Comparison of ENCODE assay signal across 10 mouse cellular contexts in genomic region chr8:79529556-79529955, GRCm38 (mm10).
DNase-seq lines count a peak whose midpoint lies in the region; ATAC-seq and TF ChIP-seq lines count a peak whose summit lies in the region.
"Had no signal": no experiment of that assay in that cellular context is flagged by ENCODE, and none has a peak within 500 bp of the region (broad histone marks: within the 10 kb centered on the region; RNA-seq: fewer than 3 reads in every experiment).

No protein-coding gene starts in this region.

- no peak for TF ChIP-seq POLR2A in kidney, adult 2 months (IDR thresholded peaks at IDR 0.05; ENCODE audit: low read depth, low read length)

- H3ac ChIP-seq in C2C12 (ENCODE audit: control insufficient read depth, insufficient read length, low read depth): no peak overlapping the region

- peak; percentile 38; the same call in 1 of the 2 replicates for TF ChIP-seq CTCF in kidney, adult 2 months (conservative IDR thresholded peaks at IDR 0.05; ENCODE audit: insufficient read depth, insufficient read length, low read depth, low read length)
- peak; percentile 39 for TF ChIP-seq CTCF in C2C12 (IDR thresholded peaks at IDR 0.05; ENCODE audit: control insufficient read depth, insufficient read depth, insufficient read length)
- TF ChIP-seq CTCF in liver, embryonic 14.5 days (IDR thresholded peaks at IDR 0.05; ENCODE audit: low read depth): peak; percentile 70

- H3K36me3 ChIP-seq in kidney, adult 2 months (ENCODE audit: control insufficient read depth, insufficient read depth, low read length): no peaks in the 10 kb centered on the region
- no peaks in the 10 kb centered on the region for H3K36me3 ChIP-seq in C2C12 (ENCODE audit: control insufficient read depth, insufficient read depth)
- H3K36me3 ChIP-seq in liver, embryonic 14.5 days (replicated peaks; ENCODE audit: control insufficient read depth, insufficient read depth, low read depth): no peaks in the 10 kb centered on the region
- no peaks in the 10 kb centered on the region for H3K36me3 ChIP-seq in hindbrain, embryonic 12.5 days
- no peaks in the 10 kb centered on the region for H3K36me3 ChIP-seq in forebrain, embryonic 11.5 days (ENCODE audit: control insufficient read depth, insufficient read depth, low read length)
- H3K36me3 ChIP-seq: embryonic facial prominence, embryonic 15.5 days; neural tube, embryonic 13.5 days had no signal

- H3K4me3 ChIP-seq in kidney, adult 2 months (ENCODE audit: insufficient read depth, low read depth, low read length): no peak overlapping the region
- H3K4me3 ChIP-seq in C2C12 (ENCODE audit: insufficient read depth, poor library complexity, severe bottlenecking): no peak overlapping the region
- H3K4me3 ChIP-seq in liver, embryonic 14.5 days (ENCODE audit: insufficient read depth in 1 of 2, low read depth in 2 of 2, low read length in 2 of 2): no peak overlapping the region
- no peak overlapping the region for H3K4me3 ChIP-seq in hindbrain, embryonic 12.5 days
- H3K4me3 ChIP-seq in forebrain, embryonic 11.5 days (ENCODE audit: low read depth, low read length): no peak overlapping the region
- H3K4me3 ChIP-seq: embryonic facial prominence, embryonic 15.5 days; neural tube, embryonic 13.5 days had no signal

- no peaks in the 10 kb centered on the region for H3K27me3 ChIP-seq in kidney, adult 2 months (replicated peaks; ENCODE audit: control insufficient read depth, insufficient read depth, low read length)
- no peaks in the 10 kb centered on the region for H3K27me3 ChIP-seq in C2C12 (ENCODE audit: control insufficient read depth, insufficient read depth, insufficient read length)
- H3K27me3 ChIP-seq in liver, embryonic 14.5 days (ENCODE audit: control insufficient read depth, insufficient read depth, low read length): no peaks in the 10 kb centered on the region
- no peaks in the 10 kb centered on the region for H3K27me3 ChIP-seq in hindbrain, embryonic 12.5 days
- H3K27me3 ChIP-seq in forebrain, embryonic 11.5 days (ENCODE audit: control insufficient read depth, insufficient read depth, low read length): no peaks in the 10 kb centered on the region
- H3K27me3 ChIP-seq: embryonic facial prominence, embryonic 15.5 days; neural tube, embryonic 13.5 days had no signal

- no peak for TF ChIP-seq EP300 in liver, embryonic 14.5 days (IDR thresholded peaks at IDR 0.05; ENCODE audit: low read depth)

- 39% methylated on average over 4 of the region's 4 CpGs for WGBS in kidney, adult 2 months
- WGBS in liver, embryonic 14.5 days (ENCODE audit: insufficient replicate concordance): 17% methylated on average over 4 of the region's 4 CpGs
- WGBS in hindbrain, embryonic 12.5 days: 38% methylated on average over 4 of the region's 4 CpGs
- 29% methylated on average over 4 of the region's 4 CpGs for WGBS in forebrain, embryonic 11.5 days

- no peaks in the 10 kb centered on the region for H3K9me3 ChIP-seq in liver, embryonic 14.5 days (ENCODE audit: control insufficient read depth, low read length)
- H3K9me3 ChIP-seq in hindbrain, embryonic 12.5 days (replicated peaks): no peaks in the 10 kb centered on the region
- no peaks in the 10 kb centered on the region for H3K9me3 ChIP-seq in forebrain, embryonic 11.5 days (ENCODE audit: control insufficient read depth, low read length)
- H3K9me3 ChIP-seq: embryonic facial prominence, embryonic 15.5 days; neural tube, embryonic 13.5 days had no signal

- no peak for ATAC-seq in liver, embryonic 14.5 days (ENCODE audit: insufficient read depth)
- no peak for ATAC-seq in hindbrain, embryonic 12.5 days (ENCODE audit: low FRiP score)
- ATAC-seq in forebrain, embryonic 11.5 days (replicated peaks; ENCODE audit: low FRiP score): no peak

- no peaks in the 10 kb centered on the region for H3K79me2 ChIP-seq in C2C12 (ENCODE audit: control insufficient read depth, insufficient read depth)

- no peak for DNase-seq in kidney, adult 2 months
- no peak for DNase-seq in kidney, adult 18-20 months
- peak; percentile 34 for DNase-seq in WW6 (ENCODE audit: low read depth, low spot score)
- no peak for DNase-seq in liver, embryonic 14.5 days (ENCODE audit: low read depth in 3 of 3, low spot score in 3 of 3)
- DNase-seq in urinary bladder, postnatal 14 days (ENCODE audit: low spot score): no peak
- no peak for DNase-seq in forebrain, embryonic 11.5 days (ENCODE audit: low spot score)

- H3K4me1 ChIP-seq in kidney, adult 2 months (ENCODE audit: control insufficient read depth, insufficient read depth, low read length): no peaks in the 10 kb centered on the region
- H3K4me1 ChIP-seq in liver, embryonic 14.5 days (replicated peaks; ENCODE audit: control insufficient read depth in 2 of 2, insufficient read depth in 2 of 2, low read length in 1 of 2): no peaks in the 10 kb centered on the region
- H3K4me1 ChIP-seq in hindbrain, embryonic 12.5 days: no peaks in the 10 kb centered on the region
- no peaks in the 10 kb centered on the region for H3K4me1 ChIP-seq in forebrain, embryonic 11.5 days (replicated peaks; ENCODE audit: control insufficient read depth, insufficient read depth, low read length)
- H3K4me1 ChIP-seq: neural tube, embryonic 13.5 days had no signal

- H3K4me2 ChIP-seq in liver, embryonic 14.5 days (ENCODE audit: low read depth): no peak overlapping the region
- H3K4me2 ChIP-seq in hindbrain, embryonic 12.5 days (replicated peaks): no peak overlapping the region
- no peak overlapping the region for H3K4me2 ChIP-seq in forebrain, embryonic 11.5 days (ENCODE audit: low read depth, low read length, severe bottlenecking)
- H3K4me2 ChIP-seq: embryonic facial prominence, embryonic 15.5 days; neural tube, embryonic 13.5 days had no signal

- no peak overlapping the region for H3K9ac ChIP-seq in liver, embryonic 14.5 days (replicated peaks)
- no peak overlapping the region for H3K9ac ChIP-seq in hindbrain, embryonic 12.5 days
- H3K9ac ChIP-seq in forebrain, embryonic 11.5 days (ENCODE audit: low read length): no peak overlapping the region
- H3K9ac ChIP-seq: embryonic facial prominence, embryonic 15.5 days; neural tube, embryonic 13.5 days had no signal

- H3K79me3 ChIP-seq in C2C12 (ENCODE audit: low read depth): no peaks in the 10 kb centered on the region

- no peak overlapping the region for H3K27ac ChIP-seq in kidney, adult 2 months (ENCODE audit: insufficient read depth, low read depth, low read length)
- no peak overlapping the region for H3K27ac ChIP-seq in liver, embryonic 14.5 days
- no peak overlapping the region for H3K27ac ChIP-seq in hindbrain, embryonic 12.5 days
- no peak overlapping the region for H3K27ac ChIP-seq in forebrain, embryonic 11.5 days (ENCODE audit: low read depth, low read length)
- H3K27ac ChIP-seq: embryonic facial prominence, embryonic 15.5 days; neural tube, embryonic 13.5 days had no signal

TF ChIP-seq in C2C12, 6 proteins besides CTCF, POLR2A, EP300 and RAD21:
- TF ChIP-seq MAX (IDR thresholded peaks at IDR 0.05) (no peak), CEBPB (IDR thresholded peaks at IDR 0.05; ENCODE audit: low read depth) (no peak), USF1 (IDR thresholded peaks at IDR 0.05; ENCODE audit: low read depth) (no peak), FOSL1 (IDR thresholded peaks at IDR 0.05; ENCODE audit: insufficient read depth, low read length, poor library complexity, severe bottlenecking) (no peak), MYOD1 (IDR thresholded peaks at IDR 0.05; ENCODE audit: control insufficient read depth, insufficient read length, low read depth) (no peak), MYOG (IDR thresholded peaks at IDR 0.05; ENCODE audit: control insufficient read depth, extremely low read depth, insufficient read length) (no peak)
